ENCODE assay signal across 8 mouse cellular contexts in genomic region chr2:157540073-157540952, GRCm38 (mm10). TPM values are rescaled to one million over a fixed set of nuclear protein-coding genes. Genes with fewer than 3 reads are reported as not detected.
DNase-seq lines count a peak whose midpoint lies in the region; ATAC-seq and TF ChIP-seq lines count a peak whose summit lies in the region.

No protein-coding gene starts in this region.

- TF ChIP-seq POLR2A in kidney, adult 2 months (IDR thresholded peaks at IDR 0.05; ENCODE audit: low read depth, low read length) = no peak

- no peak overlapping the region for H3K4me3 ChIP-seq in lung, embryonic 14.5 days (ENCODE audit: low read depth, low read length)
- H3K4me3 ChIP-seq in kidney, adult 2 months (ENCODE audit: insufficient read depth, low read depth, low read length) = no peak overlapping the region

- H3K36me3 ChIP-seq in lung, embryonic 14.5 days (ENCODE audit: insufficient read depth) = peaks cover 15% of the 10 kb centered on the region
- no peaks in the 10 kb centered on the region for H3K36me3 ChIP-seq in kidney, adult 2 months (ENCODE audit: control insufficient read depth, insufficient read depth, low read length)

- no peak for ATAC-seq in lung, embryonic 14.5 days (ENCODE audit: insufficient read depth)

- peak; percentile 46 to 55 for DNase-seq in cerebellum, postnatal 14 days
- no peak for DNase-seq in cerebellum, postnatal 36 days
- DNase-seq in c-Kit-positive CD71-positive TER-119-negative erythroid progenitor cells, embryonic 14.5 days (ENCODE audit: low read depth) = peak; percentile 11
- DNase-seq in heart, postnatal 10 days = peak; percentile 77 to 80
- peak; percentile 58 for DNase-seq in lung, embryonic 14.5 days
- peak; percentile 71 to 74 for DNase-seq in right cerebral cortex, postnatal 10 days (ENCODE audit: low spot score in 2 of 2)
- DNase-seq in kidney, adult 2 months = no peak
- DNase-seq in cerebellum, postnatal 4 days (ENCODE audit: low spot score in 2 of 2) = no peak

- H3K27me3 ChIP-seq in lung, embryonic 14.5 days (ENCODE audit: insufficient read depth, low read length) = no peaks in the 10 kb centered on the region
- H3K27me3 ChIP-seq in kidney, adult 2 months (replicated peaks; ENCODE audit: control insufficient read depth, insufficient read depth, low read length) = no peaks in the 10 kb centered on the region

- H3K9me3 ChIP-seq in lung, embryonic 14.5 days (ENCODE audit: low read depth, low read length) = no peaks in the 10 kb centered on the region

- intact Hi-C loops in heart, postnatal 10 days (cut with DNase I) = no loop called here

- 48% methylated on average over 24 of the region's 24 CpGs for WGBS in lung, embryonic 14.5 days
- 81% methylated on average over 24 of the region's 24 CpGs for WGBS in kidney, adult 2 months

- H3K4me2 ChIP-seq in lung, embryonic 14.5 days = no peak overlapping the region

- no peak overlapping the region for H3K27ac ChIP-seq in lung, embryonic 14.5 days (ENCODE audit: low read depth)
- H3K27ac ChIP-seq in kidney, adult 2 months (ENCODE audit: insufficient read depth, low read depth, low read length) = no peak overlapping the region

- no peak for TF ChIP-seq CTCF in lung, embryonic 14.5 days (IDR thresholded peaks at IDR 0.05; ENCODE audit: low read depth)
- TF ChIP-seq CTCF in kidney, adult 2 months (conservative IDR thresholded peaks at IDR 0.05; ENCODE audit: insufficient read depth, insufficient read length, low read depth, low read length) = no peak

- H3K4me1 ChIP-seq in lung, embryonic 14.5 days (ENCODE audit: insufficient read depth) = peaks cover 11% of the 10 kb centered on the region
- H3K4me1 ChIP-seq in kidney, adult 2 months (ENCODE audit: control insufficient read depth, insufficient read depth, low read length) = no peaks in the 10 kb centered on the region

- H3K9ac ChIP-seq in lung, embryonic 14.5 days = no peak overlapping the region

RNA-seq across cellular contexts. Expression of gene Nnat, which starts 19.6 kb away (rescaled TPM):
- 1 to 10 TPM; 3.9 to 6.4 TPM for total RNA-seq in heart, postnatal 10 days (2021)
- polyA plus RNA-seq in lung, embryonic 14.5 days (2014; fragmentation: Nextera tagmentation; extraction: Ambion mirVana) = 414 and 435 TPM in 2 replicates
- polyA plus RNA-seq in kidney, adult 2 months (2012; rRNA removed) = 1.9 and 3.9 TPM in 2 replicates

RNA-seq across cellular contexts. Expression of gene Blcap, which starts 30.8 kb away (rescaled TPM):
- 10 to 100 TPM; 61.1 to 63.8 TPM for total RNA-seq in heart, postnatal 10 days (2021)
- 49.3 and 49.8 TPM in 2 replicates for polyA plus RNA-seq in lung, embryonic 14.5 days (2014; fragmentation: Nextera tagmentation; extraction: Ambion mirVana)
- 43.7 and 49.5 TPM in 2 replicates for polyA plus RNA-seq in kidney, adult 2 months (2012; rRNA removed)

Comparison
In these comparisons a context has a peak if more than half of its experiments do, and no peak if none do; other contexts are left out.
1. DNase-seq: peak in cerebellum, postnatal 14 days (2 of 2), c-Kit-positive CD71-positive TER-119-negative erythroid progenitor cells, embryonic 14.5 days (single experiment), heart, postnatal 10 days (2 of 2), lung, embryonic 14.5 days (single experiment) and right cerebral cortex, postnatal 10 days (2 of 2); none in cerebellum, postnatal 36 days (0 of 2), kidney, adult 2 months (single experiment) and cerebellum, postnatal 4 days (0 of 2).
2. RNA of gene Nnat, which starts 19.6 kb away (polyA plus RNA-seq): 414 to 435 TPM in lung, embryonic 14.5 days; 1.9 to 3.9 TPM in kidney, adult 2 months; every median in the first group is over 10 times any median in the second.